Mouse (Mus musculus) cerebellum, adult 2 months (tissue): ENCODE results near the gene Fbxo21.

Experiments used
- CTCF ChIP-seq: fragments of 200-500 bp; IDR thresholded peaks from 2 replicates; pipeline ENCODE4 v1.5.1; 2011; ENCODE audit warnings: low read depth, mild to moderate bottlenecking, control low read depth, low read length, moderate library complexity, borderline replicate concordance; ENCODE audit not compliant: insufficient read depth
- POLR2A ChIP-seq: fragments of 200-500 bp; IDR thresholded peaks from 2 replicates; pipeline ENCODE4 v1.6.1; 2011; ENCODE audit warnings: low read length, control low read depth, borderline replicate concordance; ENCODE audit not compliant: insufficient read depth

DNA sequence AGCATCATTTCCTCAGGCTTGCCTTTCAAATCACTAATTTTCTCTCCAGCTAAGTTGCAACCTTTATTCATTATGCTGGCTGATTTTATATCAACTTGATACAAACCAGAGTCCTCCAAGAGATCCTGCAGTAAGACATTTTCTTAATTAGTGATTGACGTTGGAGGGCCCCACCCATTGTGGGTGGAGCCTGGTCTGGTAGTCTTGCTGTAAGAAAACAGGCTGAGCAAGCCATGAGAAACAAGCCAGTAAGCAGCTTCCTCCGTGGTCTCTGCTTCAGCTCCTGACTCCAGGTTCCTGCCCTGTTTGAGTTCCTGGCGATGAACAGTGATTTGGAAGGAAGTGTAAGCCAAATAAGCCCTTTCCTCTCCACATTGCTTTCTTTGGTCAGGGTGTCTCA, 59.3 kb downstream of the Fbxo21 start:
- TF ChIP-seq CTCF (no peak), POLR2A (no peak)
